ENCODE assay signal across 8 mouse cellular contexts in the genomic region with DNA sequence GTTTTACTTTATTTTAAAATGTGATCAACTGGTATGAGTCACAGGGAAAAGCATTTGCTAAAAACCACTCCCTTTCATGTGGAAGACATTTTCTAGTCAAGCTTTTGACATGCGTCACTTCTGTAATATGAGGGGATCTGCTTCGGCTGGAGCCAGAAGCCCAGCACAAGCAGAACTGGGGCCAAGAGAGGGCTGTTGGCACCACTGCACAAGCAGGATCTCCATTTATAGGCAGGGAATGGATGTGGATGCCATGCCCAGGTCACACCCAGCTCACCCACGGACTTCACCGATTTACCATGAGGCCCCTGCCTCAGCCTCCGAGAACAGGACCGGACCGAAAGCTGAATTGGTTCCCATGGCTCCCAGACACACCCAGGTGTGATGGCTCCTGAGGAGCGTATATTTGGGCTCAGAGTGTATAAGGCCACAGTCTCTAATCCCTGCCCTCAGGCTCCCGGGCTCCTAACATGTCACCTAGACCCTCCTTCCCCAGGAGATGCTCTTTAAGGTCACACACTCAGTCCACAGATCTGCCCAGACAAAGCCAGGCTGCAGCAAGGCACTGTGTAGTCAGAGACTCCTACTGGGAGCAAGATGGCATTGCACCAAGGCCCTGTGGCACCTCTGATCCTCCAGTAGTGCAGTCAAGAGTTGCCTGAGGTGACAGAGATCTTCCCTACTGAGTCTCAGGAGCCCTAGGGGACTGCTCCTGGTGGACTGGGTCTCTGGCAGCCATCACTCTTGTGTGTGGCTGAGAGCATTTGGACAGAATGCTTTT. TPM values are rescaled to one million over a fixed set of nuclear protein-coding genes. Genes with fewer than 3 reads are reported as not detected.
A peak's percentile ranks its signal among the peaks of the same experiment; 100 is the strongest.
DNase-seq lines count a peak whose midpoint lies in the region; ATAC-seq and TF ChIP-seq lines count a peak whose summit lies in the region.

No protein-coding gene starts in this region.

- DNase-seq in cerebellum, postnatal 36 days = peak; percentile 55
- no peak for DNase-seq in lung, adult 2 months
- no peak for DNase-seq in lung, postnatal 10 days
- DNase-seq in adipocyte (ENCODE audit: low spot score) = peak; percentile 65
- DNase-seq in natural killer cell, adult 2 months (ENCODE audit: low spot score in 2 of 2) = peak; percentile 32 to 40
- DNase-seq in adrenal gland, postnatal 4 days (ENCODE audit: low spot score in 2 of 2) = no peak
- DNase-seq in ovary, postnatal 36 days (ENCODE audit: low spot score) = no peak

- no peaks in the 10 kb centered on the region; the same call in 1 of the 2 replicates for H3K4me1 ChIP-seq in lung, adult 2 months (ENCODE audit: control insufficient read depth, insufficient read depth, low read length)

- TF ChIP-seq CTCF in lung, adult 2 months (IDR thresholded peaks at IDR 0.05; ENCODE audit: insufficient read depth, low read length) = peak; percentile 66

- no peak for ATAC-seq in cerebellum, adult (ENCODE audit: insufficient number of reproducible peaks, low FRiP score, low TSS enrichment)

- WGBS in lung, adult 2 months = 71% methylated on average over 9 of the region's 9 CpGs

- no peak overlapping the region for H3K4me3 ChIP-seq in lung, adult 2 months (replicated peaks; ENCODE audit: extremely low read depth, low read depth, low read length)

- no peak for TF ChIP-seq POLR2A in lung, adult 2 months (IDR thresholded peaks at IDR 0.05; ENCODE audit: borderline replicate concordance, extremely low read depth, low read depth, low read length)

RNA-seq across cellular contexts. Expression of a gene that starts 59.9 kb away (rescaled TPM):
- 17.6 and 25.5 TPM in 2 replicates for polyA plus RNA-seq in lung, adult 2 months (2012; rRNA removed)
- 10 to 100 TPM; 65.3 to 81.1 TPM for total RNA-seq in adrenal gland, postnatal 4 days (2021)

Comparison
In these comparisons a context has a peak if more than half of its experiments do, and no peak if none do; other contexts are left out.
1. DNase-seq: peak in cerebellum, postnatal 36 days (2 of 2), adipocyte (single experiment) and natural killer cell, adult 2 months (2 of 2); none in lung, adult 2 months (single experiment), lung, postnatal 10 days (single experiment), adrenal gland, postnatal 4 days (0 of 2) and ovary, postnatal 36 days (single experiment).